Mouse (Mus musculus) 3134 (cell line): Measurements from ENCODE around the gene Scgb1b7.
"Not testable (repeated sequence)": the region's sequence is repeated elsewhere in the genome, so short reads cannot be mapped to it uniquely, and the experiment has no call there.

Experiments used
- DNase-seq: peaks from one replicate; pipeline ENCODE4 v3.0.0-alpha.2; 2011; ENCODE audit warnings: low spot score; ENCODE audit not compliant: insufficient read length; ENCODE audit errors: extremely low read depth

The Scgb1b7 gene

GRCm38 (mm10) chr7:31712365-31712764 lies at the start of gene Scgb1b7:
Gene Scgb1b7, plus strand, starts transcription at chr7:31712665.
- DNase-seq = not testable (repeated sequence)

- DNase-seq = not testable (repeated sequence)
These were observed 6.8 kb upstream of the Scgb1b7 start, which contains the start of gene Scgb2b7 for GRCm38 (mm10) chr7:31705657-31706056. Gene Scgb2b7, minus strand, starts transcription at chr7:31705757.
